Mouse (Mus musculus): ENCODE results near the gene Olfr228. TPM values are rescaled to one million over a fixed set of nuclear protein-coding genes. Genes with fewer than 3 reads are reported as not detected.
"Not testable (repeated sequence)": the region's sequence is repeated elsewhere in the genome, so short reads cannot be mapped to it uniquely, and the experiment has no call there.

Gene Olfr228
- total RNA-seq (2015; ENCODE audit: low replicate concordance) = not detected in 2 replicates
- total RNA-seq (2017; ENCODE audit: low replicate concordance) = not detected in 2 replicates

GRCm38 (mm10) chr2:86487286-86487685 lies at the start of gene Olfr228:
Gene Olfr228 (minus strand): TSS chr2:86487386.
- no peak for ATAC-seq (replicated peaks; ENCODE audit: low FRiP score, poor library complexity, severe bottlenecking)

- ATAC-seq (replicated peaks; ENCODE audit: low FRiP score, poor library complexity, severe bottlenecking) = no peak
Measured at GRCm38 (mm10) chr2:86530991-86531390, 43.8 kb upstream of the Olfr228 start.

DNA sequence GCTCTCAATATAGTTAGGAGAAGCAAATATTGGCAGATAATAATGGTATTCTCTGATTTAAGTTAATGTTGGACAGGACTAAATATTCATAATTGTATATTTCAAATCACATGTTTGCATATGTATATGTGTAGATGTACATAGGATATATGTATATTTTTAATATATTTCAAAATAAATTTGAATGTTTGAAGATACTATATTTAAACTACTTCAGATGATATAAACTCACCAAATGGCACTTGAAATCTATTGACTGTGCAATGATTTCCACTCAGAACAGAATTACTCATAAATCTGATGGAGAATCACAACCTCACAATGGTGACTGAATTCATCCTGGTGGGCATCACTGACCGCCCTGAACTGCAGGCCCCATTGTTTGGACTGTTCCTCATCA lies 21.0 kb upstream of the Olfr228 start, which contains the start of gene Olfr1076:
Gene Olfr1076, plus strand, starts transcription at position 301 of the 400 bp plus-strand sequence.
- ATAC-seq (replicated peaks; ENCODE audit: low FRiP score, poor library complexity, severe bottlenecking) = no peak

- ATAC-seq (replicated peaks; ENCODE audit: low FRiP score, poor library complexity, severe bottlenecking) = no peak
Measured at GRCm38 (mm10) chr2:86464442-86465109, 22.6 kb downstream of the Olfr228 start.

DNA sequence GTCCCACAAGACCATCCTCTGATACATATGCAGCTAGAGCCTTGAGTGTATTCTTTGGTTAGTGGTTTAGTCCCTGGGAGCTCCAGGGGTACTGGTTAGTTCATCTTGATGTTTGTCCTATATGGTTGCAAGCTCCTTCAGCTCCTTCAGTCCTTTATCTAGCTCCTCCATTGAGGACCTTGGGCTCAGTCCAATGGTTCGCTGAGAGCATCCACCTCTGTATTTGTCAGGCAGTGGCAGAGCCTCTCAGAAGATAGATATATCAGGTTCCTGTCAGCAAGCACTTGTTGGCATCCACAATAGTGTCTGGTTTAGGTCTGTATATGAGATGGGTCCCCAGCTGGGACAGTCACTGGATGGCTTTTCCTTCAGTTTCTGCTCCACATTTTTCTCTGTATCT lies 26.8 kb downstream of the Olfr228 start:
- ATAC-seq (replicated peaks; ENCODE audit: low FRiP score, poor library complexity, severe bottlenecking) = no peak

DNA sequence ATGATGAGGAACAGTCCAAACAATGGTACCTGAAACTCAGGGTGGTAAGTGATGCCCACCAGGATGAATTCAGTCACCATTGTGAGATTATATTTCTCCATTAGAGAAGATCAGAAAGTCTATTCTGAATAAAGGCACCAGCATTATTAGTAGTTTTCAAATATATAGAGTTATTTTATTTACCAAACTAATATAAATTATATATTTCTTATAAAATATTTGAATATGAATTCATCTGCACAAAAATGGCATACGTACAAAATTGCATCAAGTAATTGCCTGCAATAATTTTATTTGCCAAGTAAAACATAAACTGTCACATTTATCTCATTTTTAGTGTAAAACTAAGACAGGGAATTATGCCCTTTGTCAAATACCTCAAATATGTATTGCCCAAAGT lies 31.0 kb downstream of the Olfr228 start, which contains the start of gene Olfr1066:
Gene Olfr1066, minus strand, starts transcription at position 101 of the 400 bp plus-strand sequence.
- no peak for ATAC-seq (replicated peaks; ENCODE audit: low FRiP score, poor library complexity, severe bottlenecking)

DNA sequence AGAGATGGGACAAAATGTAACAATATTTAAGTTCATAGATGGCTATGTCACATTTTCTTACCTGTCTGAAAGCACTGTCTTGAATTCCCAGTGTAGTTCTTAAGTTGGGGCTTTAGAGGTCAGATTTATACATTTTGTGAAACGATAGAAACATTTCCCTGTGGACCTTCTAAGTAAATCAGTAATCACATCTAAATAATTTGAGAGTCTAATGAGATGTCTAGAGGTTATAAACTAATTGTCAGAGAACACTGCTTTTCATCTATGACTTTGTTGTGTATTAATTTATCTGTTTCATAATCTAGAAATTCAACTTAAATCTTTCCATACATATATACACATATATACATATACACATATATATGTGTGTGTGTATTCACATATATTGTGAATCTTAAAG lies 36.7 kb downstream of the Olfr228 start, which contains the start of gene Olfr1065:
Gene Olfr1065, minus strand, starts transcription at position 101 of the 400 bp plus-strand sequence.
- not testable (repeated sequence) for ATAC-seq (replicated peaks; ENCODE audit: low FRiP score, poor library complexity, severe bottlenecking)

- not testable (repeated sequence) for ATAC-seq (replicated peaks; ENCODE audit: low FRiP score, poor library complexity, severe bottlenecking)
Measured at GRCm38 (mm10) chr2:86442101-86442500, 45.1 kb downstream of the Olfr228 start.

Other genes with a start within 250 kb of the Olfr228 start
- not detected in 2 replicates for gene Olfr1048, start 247.1 kb downstream of the Olfr228 start, total RNA-seq (2015; ENCODE audit: low replicate concordance)
- not detected in 2 replicates for gene Olfr1048, start 247.1 kb downstream of the Olfr228 start, total RNA-seq (2017; ENCODE audit: low replicate concordance)
- gene Olfr1049, start 229.1 kb downstream of the Olfr228 start, total RNA-seq (2015; ENCODE audit: low replicate concordance) = not detected in 2 replicates
- gene Olfr1049, start 229.1 kb downstream of the Olfr228 start, total RNA-seq (2017; ENCODE audit: low replicate concordance) = not detected in 2 replicates
- gene Olfr1051, start 208.3 kb downstream of the Olfr228 start, total RNA-seq (2015; ENCODE audit: low replicate concordance) = not detected in 2 replicates
- not detected in 2 replicates for gene Olfr1051, start 208.3 kb downstream of the Olfr228 start, total RNA-seq (2017; ENCODE audit: low replicate concordance)
- not detected in 2 replicates for gene Olfr1052, start 194.9 kb downstream of the Olfr228 start, total RNA-seq (2015; ENCODE audit: low replicate concordance)
- gene Olfr1052, start 194.9 kb downstream of the Olfr228 start, total RNA-seq (2017; ENCODE audit: low replicate concordance) = 1.2 TPM in 1 of 2 replicates, not detected in the other
- not detected in 2 replicates for gene Olfr1053, start 172.1 kb downstream of the Olfr228 start, total RNA-seq (2015; ENCODE audit: low replicate concordance)
- gene Olfr1053, start 172.1 kb downstream of the Olfr228 start, total RNA-seq (2017; ENCODE audit: low replicate concordance) = not detected in 2 replicates
- not detected in 2 replicates for gene Olfr1054, start 152.0 kb downstream of the Olfr228 start, total RNA-seq (2015; ENCODE audit: low replicate concordance)
- not detected in 2 replicates for gene Olfr1054, start 152.0 kb downstream of the Olfr228 start, total RNA-seq (2017; ENCODE audit: low replicate concordance)
- not detected in 2 replicates for gene Olfr1055, start 137.1 kb downstream of the Olfr228 start, total RNA-seq (2015; ENCODE audit: low replicate concordance)
- gene Olfr1055, start 137.1 kb downstream of the Olfr228 start, total RNA-seq (2017; ENCODE audit: low replicate concordance) = not detected in 2 replicates
- gene Olfr1056, start 124.9 kb downstream of the Olfr228 start, total RNA-seq (2015; ENCODE audit: low replicate concordance) = not detected in 2 replicates
- not detected in 2 replicates for gene Olfr1056, start 124.9 kb downstream of the Olfr228 start, total RNA-seq (2017; ENCODE audit: low replicate concordance)
- not detected in 2 replicates for gene Olfr1057, start 109.0 kb downstream of the Olfr228 start, total RNA-seq (2015; ENCODE audit: low replicate concordance)
- not detected in 2 replicates for gene Olfr1057, start 109.0 kb downstream of the Olfr228 start, total RNA-seq (2017; ENCODE audit: low replicate concordance)
- not detected in 2 replicates for gene Olfr1058, start 98.8 kb downstream of the Olfr228 start, total RNA-seq (2015; ENCODE audit: low replicate concordance)
- gene Olfr1058, start 98.8 kb downstream of the Olfr228 start, total RNA-seq (2017; ENCODE audit: low replicate concordance) = not detected in 2 replicates
- gene Olfr1061, start 73.3 kb downstream of the Olfr228 start, total RNA-seq (2015; ENCODE audit: low replicate concordance) = not detected in 2 replicates
- not detected in 2 replicates for gene Olfr1061, start 73.3 kb downstream of the Olfr228 start, total RNA-seq (2017; ENCODE audit: low replicate concordance)
- 0.42 TPM in 1 of 2 replicates, not detected in the other for gene Olfr1062, start 60.6 kb downstream of the Olfr228 start, total RNA-seq (2015; ENCODE audit: low replicate concordance)
- not detected in 2 replicates for gene Olfr1062, start 60.6 kb downstream of the Olfr228 start, total RNA-seq (2017; ENCODE audit: low replicate concordance)
- gene Olfr1065, start 36.8 kb downstream of the Olfr228 start, total RNA-seq (2015; ENCODE audit: low replicate concordance) = not detected in 2 replicates
- gene Olfr1065, start 36.8 kb downstream of the Olfr228 start, total RNA-seq (2017; ENCODE audit: low replicate concordance) = not detected in 2 replicates
- not detected in 2 replicates for gene Olfr1066, start 31.1 kb downstream of the Olfr228 start, total RNA-seq (2015; ENCODE audit: low replicate concordance)
- not detected in 2 replicates for gene Olfr1066, start 31.1 kb downstream of the Olfr228 start, total RNA-seq (2017; ENCODE audit: low replicate concordance)
- not detected in 2 replicates for gene Olfr1076, start 21.1 kb upstream of the Olfr228 start, total RNA-seq (2015; ENCODE audit: low replicate concordance)
- gene Olfr1076, start 21.1 kb upstream of the Olfr228 start, total RNA-seq (2017; ENCODE audit: low replicate concordance) = not detected in 2 replicates
- not detected in 2 replicates for gene Olfr1079, start 55.1 kb upstream of the Olfr228 start, total RNA-seq (2015; ENCODE audit: low replicate concordance)
- not detected in 2 replicates for gene Olfr1079, start 55.1 kb upstream of the Olfr228 start, total RNA-seq (2017; ENCODE audit: low replicate concordance)
- not detected in 2 replicates for gene Olfr1080, start 70.8 kb upstream of the Olfr228 start, total RNA-seq (2015; ENCODE audit: low replicate concordance)
- gene Olfr1080, start 70.8 kb upstream of the Olfr228 start, total RNA-seq (2017; ENCODE audit: low replicate concordance) = not detected in 2 replicates
- not detected in 2 replicates for gene Olfr1082, start 111.6 kb upstream of the Olfr228 start, total RNA-seq (2015; ENCODE audit: low replicate concordance)
- not detected in 2 replicates for gene Olfr1082, start 111.6 kb upstream of the Olfr228 start, total RNA-seq (2017; ENCODE audit: low replicate concordance)
- gene Olfr1084, start 152.3 kb upstream of the Olfr228 start, total RNA-seq (2015; ENCODE audit: low replicate concordance) = not detected in 2 replicates
- gene Olfr1084, start 152.3 kb upstream of the Olfr228 start, total RNA-seq (2017; ENCODE audit: low replicate concordance) = not detected in 2 replicates
- not detected in 2 replicates for gene Olfr1085, start 174.6 kb upstream of the Olfr228 start, total RNA-seq (2015; ENCODE audit: low replicate concordance)
- gene Olfr1085, start 174.6 kb upstream of the Olfr228 start, total RNA-seq (2017; ENCODE audit: low replicate concordance) = not detected in 2 replicates
- gene Olfr1086, start 192.7 kb upstream of the Olfr228 start, total RNA-seq (2015; ENCODE audit: low replicate concordance) = not detected in 2 replicates
- not detected in 2 replicates for gene Olfr1086, start 192.7 kb upstream of the Olfr228 start, total RNA-seq (2017; ENCODE audit: low replicate concordance)
- gene Olfr1087, start 211.0 kb upstream of the Olfr228 start, total RNA-seq (2015; ENCODE audit: low replicate concordance) = not detected in 2 replicates
- not detected in 2 replicates for gene Olfr1087, start 211.0 kb upstream of the Olfr228 start, total RNA-seq (2017; ENCODE audit: low replicate concordance)
- gene Olfr1089, start 246.3 kb upstream of the Olfr228 start, total RNA-seq (2015; ENCODE audit: low replicate concordance) = not detected in 2 replicates
- not detected in 2 replicates for gene Olfr1089, start 246.3 kb upstream of the Olfr228 start, total RNA-seq (2017; ENCODE audit: low replicate concordance)